Mouse (Mus musculus): Measurements from ENCODE around the gene Wwp2.

GRCm38 (mm10) chr8:107597731-107598130 lies 161.6 kb downstream of the Wwp2 start:
- TF ChIP-seq CTCF (IDR thresholded peaks at IDR 0.05), result no peak
- TF ChIP-seq EP300 (IDR thresholded peaks at IDR 0.05; ENCODE audit: insufficient read depth, low read depth, low read length), result no peak
- TF ChIP-seq POLR2A (IDR thresholded peaks at IDR 0.05; ENCODE audit: insufficient read depth, low read depth, low read length), result no peak
